Mouse (Mus musculus): ENCODE data around the gene Tmeff2. TPM values are rescaled to one million over a fixed set of nuclear protein-coding genes. Genes with fewer than 3 reads are reported as not detected.

Tmeff2 gene
- polyA plus RNA-seq, 1 experiment = not detected

- Histone ChIP-seq H3K27ac (ENCODE audit: insufficient read depth, low read depth, low read length) (no peak overlapping the region), H3K4me3 (ENCODE audit: insufficient read depth, low read depth, low read length) (no peak overlapping the region), H3K4me1 (ENCODE audit: control insufficient read depth, insufficient read depth, low read length) (no peaks in the 10 kb centered on the region)
- TF ChIP-seq CTCF (IDR thresholded peaks at IDR 0.05; ENCODE audit: insufficient read depth, low read depth, low read length) (no peak), POLR2A (IDR thresholded peaks at IDR 0.05; ENCODE audit: insufficient read depth, low read depth, low read length) (no peak)
- WGBS = 42% methylated on average over 2 of the region's 2 CpGs
These were observed 34.6 kb downstream of the Tmeff2 start for GRCm38 (mm10) chr1:50935076-50935475.

DNA sequence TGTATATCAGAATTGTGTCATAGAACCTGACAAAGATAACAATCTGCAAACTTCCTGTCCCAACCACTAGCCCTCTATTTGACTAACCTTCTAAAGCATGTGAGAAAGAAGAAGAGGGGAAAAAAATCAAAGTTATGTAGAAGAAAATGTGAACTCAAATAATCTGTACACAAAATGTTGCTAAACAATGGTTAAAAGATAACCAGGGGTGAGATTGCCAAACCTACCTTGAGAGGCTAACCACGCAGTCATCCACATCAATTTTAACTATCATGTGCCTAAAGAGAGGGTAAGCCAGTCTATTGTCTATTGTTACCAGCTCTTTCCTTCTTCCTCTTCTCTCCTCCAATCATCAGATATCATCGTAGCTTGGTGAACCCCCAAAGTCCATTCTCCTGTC, 35.0 kb downstream of the Tmeff2 start:
- no peak overlapping the region for H3K27ac ChIP-seq (ENCODE audit: insufficient read depth, low read depth, low read length)
- H3K4me1 ChIP-seq (ENCODE audit: control insufficient read depth, insufficient read depth, low read length) = no peaks in the 10 kb centered on the region
- WGBS = 85% methylated on average over 2 of the region's 2 CpGs
- TF ChIP-seq POLR2A (IDR thresholded peaks at IDR 0.05; ENCODE audit: insufficient read depth, low read depth, low read length) (no peak), CTCF (IDR thresholded peaks at IDR 0.05; ENCODE audit: insufficient read depth, low read depth, low read length) (no peak)
- no peak overlapping the region for H3K4me3 ChIP-seq (ENCODE audit: insufficient read depth, low read depth, low read length)

DNA sequence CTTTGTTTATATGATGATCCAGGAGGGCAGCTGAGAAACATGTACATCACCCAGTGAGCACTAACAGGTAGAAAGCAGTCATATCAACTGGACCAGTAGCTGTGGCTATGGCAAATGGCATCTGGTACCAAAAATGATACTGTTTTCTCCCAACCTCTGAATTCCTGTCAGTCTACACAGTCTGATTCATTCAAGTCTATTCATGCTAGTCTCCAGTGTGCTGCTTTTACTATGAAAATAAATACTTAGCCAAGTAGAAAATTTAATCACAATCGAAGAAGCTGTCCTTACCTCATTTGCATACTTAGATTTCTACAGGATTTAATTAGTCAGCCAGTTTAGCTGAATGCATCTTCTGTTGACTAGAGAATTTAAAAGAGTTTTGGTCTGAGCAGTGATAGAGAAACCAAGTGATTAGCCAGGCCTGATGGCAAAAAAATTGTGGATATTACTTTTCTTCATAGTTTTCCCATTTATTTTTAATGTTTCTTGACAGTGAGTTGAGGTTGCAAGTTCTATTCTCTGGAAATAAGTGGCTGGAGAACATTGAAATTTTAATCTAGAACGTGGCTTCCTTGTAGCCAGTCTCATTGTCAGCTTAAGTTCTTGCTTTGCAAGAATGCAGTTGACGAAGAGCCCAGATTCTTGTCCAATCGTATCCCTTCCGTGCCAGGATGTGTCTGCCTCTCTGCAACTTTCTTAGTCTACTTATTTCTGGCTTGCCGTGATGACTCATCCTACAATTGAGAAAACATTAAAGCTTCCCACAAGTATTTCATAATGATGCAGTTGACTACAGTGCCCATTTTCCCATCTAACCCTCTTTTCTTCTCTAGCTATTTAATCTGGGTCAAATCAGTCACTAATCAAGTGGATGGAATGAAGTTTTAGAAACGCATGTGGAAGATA, 39.9 kb downstream of the Tmeff2 start:
- H3K27ac ChIP-seq (ENCODE audit: insufficient read depth, low read depth, low read length) = no peak overlapping the region
- H3K4me3 ChIP-seq (ENCODE audit: insufficient read depth, low read depth, low read length) = no peak overlapping the region
- H3K4me1 ChIP-seq (ENCODE audit: control insufficient read depth, insufficient read depth, low read length) = no peaks in the 10 kb centered on the region
- no peak for TF ChIP-seq CTCF (IDR thresholded peaks at IDR 0.05; ENCODE audit: insufficient read depth, low read depth, low read length)
- no peak for TF ChIP-seq POLR2A (IDR thresholded peaks at IDR 0.05; ENCODE audit: insufficient read depth, low read depth, low read length)
- WGBS = 18% methylated on average over 7 of the region's 7 CpGs

DNA sequence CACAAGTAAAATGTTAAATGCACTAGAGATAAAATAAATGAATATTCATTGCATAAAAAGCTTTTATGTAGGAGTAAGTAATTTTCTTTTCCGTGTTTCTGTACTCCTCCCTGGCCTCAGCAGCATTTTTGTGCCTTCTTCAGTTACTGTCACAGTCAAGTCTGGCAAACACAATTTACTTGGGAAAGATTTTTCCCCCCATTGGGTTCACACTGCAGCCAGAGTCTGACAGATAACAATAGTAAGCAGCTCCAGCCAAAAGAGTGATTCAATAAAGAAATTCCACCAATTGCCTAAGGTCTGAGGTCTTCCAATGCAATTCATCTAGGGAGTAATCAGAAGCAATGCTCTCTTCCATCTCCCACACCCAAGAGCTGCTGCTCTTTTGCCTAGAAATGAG, 48.1 kb downstream of the Tmeff2 start:
- H3K27ac ChIP-seq (ENCODE audit: insufficient read depth, low read depth, low read length) = no peak overlapping the region
- TF ChIP-seq POLR2A (IDR thresholded peaks at IDR 0.05; ENCODE audit: insufficient read depth, low read depth, low read length) (no peak), CTCF (IDR thresholded peaks at IDR 0.05; ENCODE audit: insufficient read depth, low read depth, low read length) (no peak)
- 56% methylated on average over 1 of the region's 1 CpGs for WGBS

GRCm38 (mm10) chr1:50958844-50959243, 58.4 kb downstream of the Tmeff2 start:
- Histone ChIP-seq H3K27ac (ENCODE audit: insufficient read depth, low read depth, low read length) (no peak overlapping the region), H3K4me1 (ENCODE audit: control insufficient read depth, insufficient read depth, low read length) (no peaks in the 10 kb centered on the region), H3K4me3 (ENCODE audit: insufficient read depth, low read depth, low read length) (no peak overlapping the region)
- WGBS = 92% methylated on average over 1 of the region's 1 CpGs
- TF ChIP-seq POLR2A (IDR thresholded peaks at IDR 0.05; ENCODE audit: insufficient read depth, low read depth, low read length) (no peak), CTCF (IDR thresholded peaks at IDR 0.05; ENCODE audit: insufficient read depth, low read depth, low read length) (no peak)

More for the DNA sequence above, 48.1 kb downstream of the Tmeff2 start:
- no peaks in the 10 kb centered on the region for H3K4me1 ChIP-seq (ENCODE audit: control insufficient read depth, insufficient read depth, low read length)
- H3K4me3 ChIP-seq (ENCODE audit: insufficient read depth, low read depth, low read length) = no peak overlapping the region

GRCm38 (mm10) chr1:50961954-50962648, 61.7 kb downstream of the Tmeff2 start:
- WGBS = 35% methylated on average over 5 of the region's 5 CpGs
- Histone ChIP-seq H3K4me3 (ENCODE audit: insufficient read depth, low read depth, low read length) (no peak overlapping the region), H3K27ac (ENCODE audit: insufficient read depth, low read depth, low read length) (no peak overlapping the region), H3K4me1 (ENCODE audit: control insufficient read depth, insufficient read depth, low read length) (no peaks in the 10 kb centered on the region)
- TF ChIP-seq POLR2A (IDR thresholded peaks at IDR 0.05; ENCODE audit: insufficient read depth, low read depth, low read length) (no peak), CTCF (IDR thresholded peaks at IDR 0.05; ENCODE audit: insufficient read depth, low read depth, low read length) (no peak)

- no peak overlapping the region for H3K4me3 ChIP-seq (ENCODE audit: insufficient read depth, low read depth, low read length)
- 43% methylated on average over 4 of the region's 4 CpGs for WGBS
These were observed 62.2 kb downstream of the Tmeff2 start for GRCm38 (mm10) chr1:50962649-50963000.

GRCm38 (mm10) chr1:50969685-50970084, 69.2 kb downstream of the Tmeff2 start:
- TF ChIP-seq POLR2A (IDR thresholded peaks at IDR 0.05; ENCODE audit: insufficient read depth, low read depth, low read length) (no peak), CTCF (IDR thresholded peaks at IDR 0.05; ENCODE audit: insufficient read depth, low read depth, low read length) (no peak)
- no peak overlapping the region for H3K4me3 ChIP-seq (ENCODE audit: insufficient read depth, low read depth, low read length)
- no peak overlapping the region for H3K27ac ChIP-seq (ENCODE audit: insufficient read depth, low read depth, low read length)
- H3K4me1 ChIP-seq (ENCODE audit: control insufficient read depth, insufficient read depth, low read length) = no peaks in the 10 kb centered on the region
- WGBS = 74% methylated on average over 2 of the region's 2 CpGs

More at GRCm38 (mm10) chr1:50962649-50963000, 62.2 kb downstream of the Tmeff2 start:
- no peak for TF ChIP-seq POLR2A (IDR thresholded peaks at IDR 0.05; ENCODE audit: insufficient read depth, low read depth, low read length)
- TF ChIP-seq CTCF (IDR thresholded peaks at IDR 0.05; ENCODE audit: insufficient read depth, low read depth, low read length) = no peak
- H3K4me1 ChIP-seq (ENCODE audit: control insufficient read depth, insufficient read depth, low read length) = no peaks in the 10 kb centered on the region
- no peak overlapping the region for H3K27ac ChIP-seq (ENCODE audit: insufficient read depth, low read depth, low read length)

- Histone ChIP-seq H3K27ac (ENCODE audit: insufficient read depth, low read depth, low read length) (no peak overlapping the region), H3K4me1 (ENCODE audit: control insufficient read depth, insufficient read depth, low read length) (no peaks in the 10 kb centered on the region), H3K4me3 (ENCODE audit: insufficient read depth, low read depth, low read length) (no peak overlapping the region)
- TF ChIP-seq POLR2A (IDR thresholded peaks at IDR 0.05; ENCODE audit: insufficient read depth, low read depth, low read length) = no peak
- no peak for TF ChIP-seq CTCF (IDR thresholded peaks at IDR 0.05; ENCODE audit: insufficient read depth, low read depth, low read length)
- 68% methylated on average over 2 of the region's 2 CpGs for WGBS
These were observed 70.4 kb downstream of the Tmeff2 start for GRCm38 (mm10) chr1:50970853-50971252.

All from olfactory bulb, adult 2 months (tissue).